In genomic region chr12:28635535-28636476, GRCm38 (mm10) we compare ENCODE assay signal across 8 mouse cellular contexts. TPM values are rescaled to one million over a fixed set of nuclear protein-coding genes. Genes with fewer than 3 reads are reported as not detected.
DNase-seq lines count a peak whose midpoint lies in the region; ATAC-seq lines count a peak whose summit lies in the region.

Gene Rps7 (minus strand): TSS chr12:28635953.

- peak within 1 kb of the TSS; percentile 97 for H3K9ac ChIP-seq in lung, embryonic 16.5 days (ENCODE audit: low read length)

- peaks cover 30% of the 10 kb centered on the region for H3K36me3 ChIP-seq in lung, embryonic 16.5 days (ENCODE audit: control insufficient read depth, insufficient read depth, low read length)

- H3K9me3 ChIP-seq in lung, embryonic 16.5 days (ENCODE audit: control insufficient read depth, low read length): no peaks in the 10 kb centered on the region

- ATAC-seq in hematopoietic stem cell, adult 5-6 weeks (replicated peaks in 1 of 2; ENCODE audit: insufficient read depth in 1 of 2, low FRiP score in 2 of 2, low TSS enrichment in 1 of 2, low read depth in 1 of 2, poor library complexity in 2 of 2, severe bottlenecking in 2 of 2): peak; percentile 92 to 95
- peak; percentile 98 for ATAC-seq in lung, embryonic 16.5 days (ENCODE audit: low read depth)

- 5% methylated on average over 69 of the region's 69 CpGs for WGBS in lung, embryonic 16.5 days

- peak; percentile 86 for DNase-seq in MEL-GATA-1-ER (ENCODE audit: extremely low read depth, low read depth)
- peak; percentile 96 for DNase-seq in cerebellum, adult 8-10 months
- peak; percentile 96 for DNase-seq in forelimb bud, embryonic 11.5 days (ENCODE audit: low read depth, low spot score)
- DNase-seq in layer of hippocampus, adult 9-10 months (ENCODE audit: low spot score): peak; percentile 80
- peak; percentile 84 for DNase-seq in ovary, postnatal 10 days (ENCODE audit: low spot score)
- DNase-seq in thymus, postnatal 10 days (ENCODE audit: low spot score in 2 of 2): peak; percentile 88 to 91

- H3K27me3 ChIP-seq in lung, embryonic 16.5 days (ENCODE audit: control insufficient read depth, insufficient read depth, low read depth, low read length): no peaks in the 10 kb centered on the region

- H3K4me1 ChIP-seq in lung, embryonic 16.5 days (replicated peaks; ENCODE audit: control insufficient read depth, insufficient read depth, low read length): peaks cover 10% of the 10 kb centered on the region

- H3K27ac ChIP-seq in lung, embryonic 16.5 days (ENCODE audit: low read length): peak within 1 kb of the TSS; percentile 78

- peak within 1 kb of the TSS; percentile 80 for H3K4me3 ChIP-seq in lung, embryonic 16.5 days (ENCODE audit: low read length)

- peak within 1 kb of the TSS; percentile 56 for H3K4me2 ChIP-seq in lung, embryonic 16.5 days (ENCODE audit: low read depth, low read length)

RNA-seq across cellular contexts. Expression of gene Rps7, which starts in this region (rescaled TPM):
- 4,313 and 6,295 TPM in 2 replicates for total RNA-seq in hematopoietic stem cell, adult 5-6 weeks (2017)
- 625 and 691 TPM in 2 replicates for polyA plus RNA-seq in lung, embryonic 16.5 days (2015; fragmentation: Nextera tagmentation; extraction: Ambion mirVana)

Comparison
In these comparisons a context has a peak if more than half of its experiments do, and no peak if none do; other contexts are left out.
1. Peak in every context shown above with its lines: DNase-seq, ATAC-seq, H3K4me3 ChIP-seq and H3K27ac ChIP-seq.